Mouse (Mus musculus): ENCODE measurements around the gene Zfp961. TPM values are rescaled to one million over a fixed set of nuclear protein-coding genes. Genes with fewer than 3 reads are reported as not detected.
"Not testable (repeated sequence)": the region's sequence is repeated elsewhere in the genome, so short reads cannot be mapped to it uniquely, and the experiment has no call there.

Gene Zfp961
- total RNA-seq, 2 experiments from 2014 or later = 16.0 to 23.1 TPM

DNA sequence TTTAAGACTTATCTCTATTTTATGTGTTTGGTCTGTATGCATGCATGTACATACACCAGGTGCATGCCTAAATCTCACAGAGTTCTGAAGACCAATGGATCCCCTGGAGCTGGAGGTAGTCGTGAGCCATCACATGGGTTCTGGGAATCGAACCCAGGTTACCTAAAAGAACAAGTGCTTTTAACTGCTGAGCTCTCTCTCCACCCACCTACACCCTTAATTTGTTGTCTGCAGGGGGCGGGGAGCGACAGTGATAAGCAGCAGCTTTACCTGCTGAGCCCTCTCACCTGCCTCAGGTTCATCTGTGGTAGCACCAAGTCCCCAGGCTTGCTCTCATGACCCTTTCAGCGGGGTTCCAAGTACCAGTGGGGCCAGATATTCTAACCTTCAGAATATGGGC is 11.0 kb downstream of the Zfp961 start:
- DNase-seq = no peak

DNA sequence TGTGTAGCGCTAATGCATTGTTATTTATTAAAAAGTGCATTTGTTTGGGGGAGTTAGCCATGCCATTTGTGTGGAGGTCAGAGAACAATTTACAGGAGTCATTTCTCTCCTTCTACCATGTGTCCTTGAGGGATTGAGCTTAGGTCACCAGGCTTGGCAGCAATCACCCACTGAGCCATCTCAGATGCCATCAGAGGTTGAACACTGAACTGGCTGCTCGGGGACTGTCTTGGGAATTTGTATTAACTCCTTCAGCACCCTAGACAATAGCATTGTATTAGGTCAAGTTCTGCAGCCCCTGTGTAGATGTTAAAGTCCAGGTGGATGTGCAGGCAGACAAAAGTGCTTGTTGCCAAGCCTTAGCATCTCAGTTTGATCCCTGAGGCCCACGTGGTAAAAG is 13.2 kb downstream of the Zfp961 start:
- DNase-seq = peak; percentile 59 to 77

DNA sequence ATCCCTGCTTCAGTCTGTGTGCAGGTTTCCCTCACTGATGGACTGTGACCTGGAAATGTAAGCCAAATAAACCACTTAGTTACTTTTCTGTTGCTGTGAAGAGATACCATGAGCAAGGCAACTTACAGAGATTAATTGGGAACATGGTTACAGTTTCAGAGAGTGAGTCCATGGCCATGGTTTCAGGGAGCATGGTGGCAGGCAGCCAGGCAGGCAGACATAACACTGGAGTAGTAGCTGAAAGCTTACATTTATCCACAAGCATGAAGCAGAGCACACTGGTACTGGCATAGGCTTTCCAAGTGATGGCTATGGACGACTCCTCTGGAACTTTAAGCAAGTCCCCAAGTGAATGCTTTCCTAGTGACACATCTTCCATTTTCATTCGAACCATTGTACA is 14.3 kb downstream of the Zfp961 start:
- peak; percentile 58 to 72 for DNase-seq

DNA sequence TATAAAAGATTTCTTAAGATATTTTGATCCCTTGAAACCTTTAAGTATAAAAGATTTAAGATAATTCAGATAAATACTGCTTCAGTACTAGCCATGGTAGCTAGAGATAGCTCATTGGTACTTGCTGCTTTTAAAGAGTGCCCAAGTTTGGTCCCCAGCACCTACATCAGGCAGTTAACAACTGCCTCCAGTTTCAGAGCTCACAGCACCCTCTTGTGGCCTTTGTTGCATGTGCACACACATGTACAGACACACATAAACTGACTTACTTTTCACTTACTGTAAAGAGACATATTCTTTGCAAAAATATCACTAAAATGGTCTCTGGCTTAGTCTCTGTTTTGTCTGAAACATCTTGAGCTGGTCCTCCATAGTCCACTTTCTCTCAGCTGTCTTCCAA is 15.6 kb downstream of the Zfp961 start:
- DNase-seq = no peak

DNA sequence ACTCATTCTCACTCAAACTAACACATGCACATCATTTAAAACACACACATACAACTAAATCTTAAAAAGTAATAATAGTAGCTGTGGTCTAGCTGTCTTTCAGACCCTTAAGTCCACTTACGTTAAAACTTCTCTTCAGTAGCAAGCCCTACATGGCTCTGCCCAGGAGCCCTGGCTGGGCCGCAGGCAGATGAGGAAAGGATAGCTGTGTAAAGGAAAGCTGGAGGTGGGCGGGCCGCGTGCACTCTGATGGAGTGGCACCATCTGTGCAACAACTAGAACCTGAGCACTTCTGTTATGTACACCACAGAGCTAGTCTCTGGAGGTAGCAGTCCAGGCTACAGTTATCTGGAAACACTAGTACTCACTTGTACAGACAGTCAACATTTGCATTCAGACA is 16.4 kb downstream of the Zfp961 start:
- no peak for DNase-seq

DNA sequence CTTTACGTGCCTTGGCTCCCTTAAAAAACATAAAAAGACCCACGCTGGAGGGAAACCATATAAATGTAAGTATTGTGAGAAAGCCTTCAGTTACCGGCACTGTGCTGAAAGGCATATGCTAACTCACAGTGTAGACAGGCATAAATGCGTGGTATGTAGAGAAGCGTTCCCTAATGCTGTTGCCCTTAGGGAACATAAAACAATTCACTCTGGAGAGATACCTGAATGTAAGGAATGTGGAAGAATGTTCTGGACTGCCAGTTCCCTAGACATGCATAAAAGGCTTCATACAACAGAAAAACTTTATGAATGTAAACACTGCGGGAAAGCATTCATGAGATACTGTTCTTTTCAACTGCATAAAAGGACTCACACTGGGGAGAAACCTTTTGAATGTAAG is 17.3 kb downstream of the Zfp961 start:
- DNase-seq = no peak

DNA sequence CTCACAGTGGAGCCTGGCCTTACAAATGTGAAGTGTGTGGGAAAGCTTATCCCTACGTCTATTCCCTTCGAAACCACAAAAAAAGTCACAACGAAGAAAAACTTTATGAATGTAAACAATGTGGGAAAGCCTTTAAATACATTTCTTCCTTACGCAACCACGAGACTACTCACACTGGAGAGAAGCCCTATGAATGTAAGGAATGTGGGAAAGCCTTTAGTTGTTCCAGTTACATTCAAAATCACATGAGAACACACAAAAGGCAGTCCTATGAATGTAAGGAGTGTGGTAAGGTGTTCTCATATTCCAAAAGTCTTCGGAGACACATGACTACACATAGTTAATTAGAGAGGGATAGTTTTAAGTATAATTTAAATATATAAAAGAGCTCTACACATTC is 17.8 kb downstream of the Zfp961 start:
- no peak for DNase-seq

DNA sequence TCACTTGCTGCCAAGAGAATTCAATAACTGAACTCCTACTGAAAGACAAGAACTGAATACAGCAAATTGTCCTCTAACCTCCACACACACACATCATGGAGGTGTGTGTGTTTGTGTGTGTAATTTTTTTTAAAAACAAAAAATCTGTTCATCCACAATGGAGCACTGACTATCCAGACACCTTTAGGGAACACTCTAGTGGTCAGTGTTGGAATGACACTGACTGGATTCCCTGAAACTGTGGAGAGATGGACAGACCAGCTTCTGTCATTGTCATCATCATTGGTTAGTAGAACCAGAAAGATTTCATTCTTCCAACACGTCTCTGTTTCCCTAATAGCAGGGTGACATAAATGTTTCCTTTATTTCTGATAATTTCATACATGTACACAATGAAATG is 21.1 kb downstream of the Zfp961 start:
- DNase-seq = peak; percentile 16 to 47

DNA sequence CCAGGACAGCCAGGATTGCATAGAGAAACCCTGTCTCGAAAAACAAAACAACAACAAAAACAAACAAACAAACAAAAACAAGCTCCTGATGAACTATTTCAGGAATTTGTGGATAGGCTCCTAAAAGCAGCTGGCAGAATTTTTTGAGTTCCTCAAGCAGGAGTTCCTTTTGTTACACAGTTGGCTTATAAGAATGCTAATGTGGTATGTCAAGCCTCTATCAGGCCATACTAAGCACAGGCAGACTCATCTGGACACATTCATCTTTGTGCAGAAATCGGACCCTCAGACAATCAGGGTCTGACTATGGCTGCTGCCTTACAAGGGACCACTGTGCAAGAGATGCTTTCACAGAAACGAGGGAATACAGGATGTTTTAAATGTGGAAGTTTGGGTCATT is 23.4 kb downstream of the Zfp961 start:
- no peak for DNase-seq

DNA sequence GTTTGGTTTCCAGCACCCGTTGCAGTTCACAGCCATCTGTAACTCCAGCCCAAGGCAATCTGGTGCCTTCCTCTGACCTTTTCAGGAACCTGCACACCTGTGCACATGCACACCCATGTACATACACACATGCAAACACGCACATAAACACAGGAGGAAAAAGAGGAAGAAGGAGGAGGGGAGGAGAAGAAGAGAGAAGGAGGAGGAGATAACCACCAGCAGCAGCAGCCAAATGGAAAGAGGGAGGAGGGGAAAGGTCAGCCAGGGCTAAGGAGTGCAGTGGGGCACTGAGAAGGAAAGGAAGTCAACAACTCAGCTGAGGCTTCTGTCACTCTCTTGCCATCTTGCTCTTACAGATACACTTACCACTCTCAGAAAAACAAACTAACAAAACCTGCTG is 30.2 kb downstream of the Zfp961 start:
- DNase-seq = no peak

DNA sequence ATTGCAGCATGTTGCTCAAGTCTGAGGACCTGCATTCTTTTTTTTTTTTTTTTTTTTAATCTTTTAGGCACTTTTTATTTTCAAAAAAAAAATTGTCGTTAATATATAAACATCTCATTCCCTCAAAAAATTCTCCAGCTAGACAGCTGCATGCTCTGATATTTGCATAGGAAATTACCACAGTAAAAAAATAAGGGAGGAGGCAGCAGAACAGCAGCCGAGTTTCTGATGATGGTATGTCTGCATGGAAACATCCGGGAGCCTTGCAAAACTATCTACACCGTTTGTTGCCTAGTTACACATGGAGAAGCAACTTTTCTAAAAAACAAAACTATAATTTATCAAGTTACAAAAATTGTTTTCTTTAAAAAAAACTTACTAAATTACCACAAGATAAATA is 30.6 kb downstream of the Zfp961 start:
- DNase-seq = no peak

DNA sequence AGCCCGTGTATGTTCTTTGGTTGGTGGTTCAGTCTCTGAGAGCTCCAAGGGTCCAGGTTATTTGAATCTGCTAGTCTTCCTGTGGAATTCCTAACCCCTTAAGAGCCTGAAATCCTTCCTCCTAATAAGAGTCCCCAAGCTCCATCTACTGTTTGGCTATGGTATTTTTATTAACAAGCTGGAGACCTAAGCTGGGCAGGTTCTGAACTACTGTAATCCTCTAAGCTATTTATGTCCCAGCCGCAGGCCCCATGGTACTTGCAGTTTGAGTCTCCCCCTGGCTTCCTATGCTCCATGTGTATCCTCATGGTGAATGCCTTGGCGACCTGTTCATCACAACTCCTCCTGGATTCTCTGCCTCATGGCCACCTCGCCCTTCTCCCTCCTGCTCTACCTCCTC is 33.8 kb downstream of the Zfp961 start:
- DNase-seq = no peak

DNA sequence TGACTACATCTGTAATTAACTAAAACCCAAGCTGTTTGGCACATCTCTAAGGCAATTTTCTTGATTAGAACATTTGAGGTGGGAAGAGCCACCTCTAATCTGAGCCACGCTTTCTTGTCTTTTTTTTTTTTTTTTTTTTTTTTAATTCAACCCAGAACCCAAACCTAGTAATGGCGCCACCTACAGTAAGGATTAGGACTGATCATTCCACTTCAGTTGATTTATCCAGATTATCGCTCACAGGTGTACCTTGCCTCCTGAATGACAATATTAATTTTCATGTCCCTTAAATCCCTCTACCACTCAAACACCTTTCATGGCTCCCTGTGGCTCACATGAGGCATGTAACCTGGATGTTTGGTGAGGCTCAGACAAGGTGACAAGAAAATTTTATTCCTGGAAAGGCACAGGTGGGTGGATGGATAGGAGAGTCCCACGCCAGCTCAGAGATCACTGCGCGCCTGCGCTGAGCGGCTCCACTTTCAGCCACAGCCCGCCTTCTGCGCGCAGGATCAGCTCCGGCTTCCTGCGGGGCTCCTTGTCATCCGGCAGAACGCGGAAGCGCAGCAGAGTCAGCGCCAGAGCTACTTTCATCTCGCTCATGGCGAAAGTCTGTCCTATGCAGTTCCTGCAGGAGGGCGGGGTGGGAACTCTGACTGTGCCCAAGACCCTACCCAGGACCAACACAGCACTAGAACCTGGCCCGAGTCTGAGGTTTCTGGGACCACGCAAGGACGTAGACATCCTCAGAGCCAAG is 37.5 kb downstream of the Zfp961 start:
- DNase-seq = peak; percentile 73 to 80

DNA sequence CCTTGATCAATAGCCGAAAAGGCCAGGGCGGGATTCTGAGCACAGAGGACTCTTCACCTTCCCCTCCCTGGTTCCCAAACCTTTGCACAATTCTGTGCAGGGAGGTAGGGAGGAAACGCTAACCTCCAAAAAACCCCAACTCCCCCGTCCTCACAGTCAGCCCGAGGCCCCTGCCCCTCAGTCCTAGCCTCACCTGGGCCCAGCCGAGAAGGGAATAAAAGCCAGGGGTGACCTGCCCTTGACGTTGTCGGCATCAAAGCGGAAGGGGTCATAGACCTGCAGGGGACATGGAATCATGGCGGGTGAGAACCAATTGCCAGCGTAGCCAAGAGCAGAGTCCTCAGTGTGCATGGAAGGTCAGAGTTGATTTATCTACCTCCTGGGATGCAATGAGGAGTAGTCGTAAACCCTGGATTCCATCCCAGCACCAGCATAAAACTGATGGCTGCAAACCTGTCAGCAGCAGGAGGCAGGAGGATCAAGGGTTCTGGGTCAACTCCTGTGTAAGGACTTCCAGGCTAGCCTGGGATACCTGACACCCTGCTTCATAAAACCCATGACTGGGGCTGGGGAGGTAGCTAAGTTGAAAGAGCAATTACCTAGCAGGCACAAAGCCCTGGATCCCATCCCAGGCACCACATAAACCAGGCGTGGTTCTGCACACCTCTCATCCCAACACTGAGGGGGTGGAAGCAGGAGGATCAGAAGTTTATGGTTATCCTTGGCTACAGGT is 38.2 kb downstream of the Zfp961 start:
- DNase-seq = no peak

DNA sequence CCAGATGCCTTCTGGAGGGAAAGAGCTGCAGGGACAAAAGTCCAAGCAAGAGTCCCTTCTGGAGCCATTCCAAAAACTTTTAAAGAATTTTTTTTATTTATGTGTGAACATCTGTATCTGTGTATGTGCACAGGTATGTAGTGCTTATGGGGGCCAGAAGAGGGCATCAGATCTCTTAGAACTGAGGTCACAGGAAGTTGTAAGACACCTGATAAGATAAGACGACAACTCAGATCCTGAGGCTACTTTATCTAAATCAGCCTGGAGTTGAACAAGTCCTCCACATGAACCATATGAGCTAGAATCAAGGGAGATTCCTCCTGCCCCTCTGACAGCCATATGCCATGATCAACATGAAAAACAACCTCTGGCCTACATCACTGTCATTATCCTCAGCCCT is 48.6 kb downstream of the Zfp961 start:
- DNase-seq = no peak

DNA sequence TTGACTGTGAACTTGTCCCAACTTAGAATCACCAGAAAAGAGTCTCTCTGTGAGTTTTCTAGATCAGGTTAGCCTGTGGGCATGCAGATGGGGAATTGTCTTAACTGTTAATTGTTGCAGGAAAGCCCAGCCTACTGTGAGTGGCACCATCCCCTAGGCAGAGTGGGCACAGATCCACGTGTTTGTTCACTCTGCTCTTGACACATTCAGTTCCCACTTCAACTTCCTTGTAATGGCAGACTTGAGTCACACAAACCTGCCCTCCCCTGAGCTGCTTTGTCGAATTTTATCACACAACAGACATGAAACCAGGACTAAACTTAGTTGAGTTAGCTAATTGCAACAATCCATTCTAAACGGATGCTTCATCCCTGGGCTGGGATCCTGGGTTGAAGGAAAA is 49.4 kb downstream of the Zfp961 start:
- no peak for DNase-seq

DNA sequence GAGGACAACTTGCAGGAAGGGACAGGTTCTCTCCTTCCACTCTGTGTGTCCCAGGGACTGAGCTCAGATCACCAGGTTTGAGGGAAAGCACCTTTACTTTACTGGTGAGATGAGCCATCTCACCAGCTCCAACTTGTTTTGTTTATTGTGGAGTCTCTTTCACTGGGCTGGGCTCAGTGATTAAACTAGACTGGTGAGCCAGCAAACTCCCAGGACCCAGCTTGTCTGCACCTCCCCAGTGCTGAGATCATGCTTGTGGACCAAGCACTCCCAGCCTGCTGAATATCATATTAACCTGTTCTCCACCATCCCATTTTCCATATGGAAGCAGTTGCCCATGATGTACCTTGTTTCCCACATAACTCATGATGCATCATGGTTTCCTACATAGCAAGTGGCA is 52.1 kb downstream of the Zfp961 start:
- DNase-seq = no peak

DNA sequence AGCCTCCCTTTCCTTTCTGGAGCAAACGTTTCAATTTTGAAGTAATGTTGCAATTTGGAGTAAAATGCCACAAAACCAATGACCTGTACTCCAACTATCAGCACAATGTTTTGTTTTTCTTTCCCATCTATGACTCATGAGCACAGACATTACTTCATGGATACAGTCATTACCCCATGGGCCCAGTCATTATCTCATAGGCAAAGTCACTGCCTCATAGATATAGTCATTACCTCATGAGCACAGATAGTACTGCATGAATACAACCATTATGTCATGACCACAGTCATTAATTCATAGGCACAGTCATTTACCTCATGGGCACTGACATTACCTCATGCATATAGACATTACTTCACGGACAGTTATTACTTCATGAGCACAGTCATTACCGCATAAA is 55.1 kb downstream of the Zfp961 start:
- no peak for DNase-seq

DNA sequence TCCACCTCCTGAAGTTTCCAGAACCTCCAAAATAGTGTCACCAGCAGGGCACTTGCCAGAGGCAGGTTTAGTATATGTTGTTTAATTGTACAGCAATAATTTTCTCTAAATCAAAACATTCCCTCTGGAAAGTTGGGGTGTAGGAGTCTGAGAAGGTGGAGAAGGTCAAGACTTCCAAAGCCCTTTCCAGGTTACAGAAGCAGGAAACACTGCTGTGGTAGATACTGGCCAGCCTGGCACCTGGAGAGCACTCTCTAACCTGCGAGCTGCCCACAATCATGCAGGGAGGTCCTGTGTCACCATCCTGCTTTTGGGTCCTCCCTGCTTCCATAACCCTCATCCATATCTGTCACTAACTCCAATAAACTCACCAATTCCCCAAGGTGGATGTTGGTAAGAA is 55.9 kb downstream of the Zfp961 start:
- no peak for DNase-seq

DNA sequence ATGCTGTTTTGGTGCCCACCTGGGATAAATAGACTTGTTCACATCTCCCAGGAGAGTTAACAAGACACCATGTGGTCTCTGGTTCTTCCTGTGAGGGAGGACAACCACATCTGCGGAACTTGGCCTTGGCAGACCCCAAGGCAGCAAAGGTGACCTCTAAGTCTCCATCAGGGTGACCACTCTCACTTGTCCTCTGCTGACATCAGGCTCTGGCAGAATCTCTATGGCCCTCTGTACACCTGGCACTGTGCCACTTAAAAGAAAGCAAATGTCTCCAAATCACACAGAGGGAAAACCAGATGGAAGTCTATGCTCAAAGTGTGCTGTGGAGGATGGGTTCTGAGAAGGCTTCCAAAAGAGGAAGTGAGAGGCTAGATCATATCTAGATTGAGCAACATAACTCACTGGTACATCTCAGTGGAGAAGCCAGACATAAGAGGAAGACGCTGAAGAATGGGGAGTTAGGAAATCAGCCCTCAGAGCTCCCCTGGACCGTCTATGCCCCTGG is 57.4 kb downstream of the Zfp961 start:
- peak in 1 of 2 experiments; percentile 30 for DNase-seq

DNA sequence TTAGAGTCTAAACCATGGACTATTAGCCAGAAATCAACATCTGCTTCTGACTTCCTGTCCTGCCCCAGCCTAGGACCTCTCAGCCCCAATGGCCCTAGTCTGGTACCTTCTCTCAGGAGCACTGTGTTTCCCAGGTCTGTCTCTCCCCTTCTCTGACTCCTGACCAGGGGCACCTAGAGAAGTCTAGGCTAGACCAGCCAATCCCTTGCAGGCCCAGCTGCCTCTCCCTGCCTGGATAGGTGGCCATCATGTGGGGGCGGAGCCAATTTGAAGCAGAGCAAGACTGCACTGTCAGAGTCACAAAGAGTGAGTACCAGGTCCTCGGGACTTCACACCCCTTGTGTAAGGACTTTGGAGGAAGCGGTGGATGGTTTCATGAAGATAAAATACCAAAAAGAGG is 58.6 kb downstream of the Zfp961 start, which contains the start of gene Cyp4f18:
Gene Cyp4f18 (minus strand): TSS at position 154 of the 400 bp plus-strand sequence.
- peak; percentile 27 to 34 for DNase-seq

DNA sequence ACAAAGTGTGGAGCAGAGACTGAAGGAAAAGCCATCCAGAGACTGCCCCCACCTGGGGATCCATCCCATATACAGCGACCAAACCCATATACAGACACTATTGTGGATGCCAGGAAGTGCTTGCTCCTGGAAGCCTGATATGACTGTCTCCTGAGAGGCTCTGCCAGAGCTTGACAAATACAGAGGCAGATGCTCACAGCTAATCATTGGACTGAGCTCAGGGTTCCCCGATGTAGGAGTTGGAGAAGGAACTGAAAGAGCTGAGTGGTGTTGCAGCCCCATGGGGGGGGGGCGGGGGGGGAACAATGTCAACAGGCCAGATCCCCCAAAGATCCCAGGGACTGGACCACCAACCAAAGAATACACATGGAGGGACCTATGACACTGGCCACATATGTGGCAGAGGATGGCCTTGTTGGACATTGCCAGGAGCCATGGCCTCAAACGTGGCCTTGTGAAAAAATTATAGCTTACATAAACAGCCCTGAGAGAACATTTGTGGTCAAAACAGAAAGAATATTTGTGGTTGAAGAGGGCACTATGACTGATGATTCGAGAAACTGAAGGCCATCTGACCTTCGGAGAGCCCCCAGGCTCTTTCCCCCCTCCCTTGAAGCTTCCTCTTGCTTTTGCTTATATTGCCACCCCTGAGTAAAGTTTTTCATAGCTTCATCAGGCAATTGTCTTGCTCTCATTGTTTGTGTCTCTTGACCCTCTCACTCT is 62.8 kb downstream of the Zfp961 start:
- peak; percentile 24 to 45 for DNase-seq

DNA sequence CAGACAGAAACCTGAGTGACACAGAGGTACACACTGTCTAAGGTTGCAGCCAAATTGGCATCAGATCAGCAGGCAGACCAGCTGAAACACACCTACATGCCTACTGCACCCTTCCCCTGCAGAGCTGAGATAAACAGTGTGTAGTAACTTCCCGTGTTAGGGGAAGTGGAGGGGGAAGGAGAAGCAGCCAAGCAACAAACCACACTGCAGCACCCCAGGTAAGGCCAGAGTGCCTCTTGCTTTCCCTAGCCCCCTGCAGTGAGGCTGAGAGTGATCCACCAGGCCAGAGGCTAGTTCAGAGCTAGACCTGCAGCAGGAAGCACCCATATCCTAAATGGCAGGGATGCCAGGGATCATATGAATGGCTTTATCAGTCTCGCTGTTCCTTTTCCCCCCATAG is 66.5 kb downstream of the Zfp961 start:
- DNase-seq = not testable (repeated sequence)
